Comparison of ENCODE assay signal across 17 mouse cellular contexts in genomic region chr12:102598535-102598934, GRCm38 (mm10). TPM values are rescaled to one million over a fixed set of nuclear protein-coding genes. Genes with fewer than 3 reads are reported as not detected.
DNase-seq lines count a peak whose midpoint lies in the region; ATAC-seq and TF ChIP-seq lines count a peak whose summit lies in the region.
"Had no signal": no experiment of that assay in that cellular context is flagged by ENCODE, and none has a peak within 500 bp of the region (broad histone marks: within the 10 kb centered on the region; RNA-seq: fewer than 3 reads in every experiment).

No protein-coding gene starts in this region.

- H3K4me1 ChIP-seq in intestine, postnatal 0 days (replicated peaks; ENCODE audit: control insufficient read depth, insufficient read depth, low read length): peaks cover 28% of the 10 kb centered on the region
- H3K4me1 ChIP-seq in intestine, embryonic 15.5 days (replicated peaks): peaks cover 50% of the 10 kb centered on the region
- 0 out of 2 replicates have a peak, but pooled peaks cover 4% of the 10 kb centered on the region for H3K4me1 ChIP-seq in lung, embryonic 14.5 days (ENCODE audit: insufficient read depth)
- H3K4me1 ChIP-seq in ES-E14 (ENCODE audit: control insufficient read depth in 2 of 2, insufficient read depth in 2 of 2, low read length in 2 of 2, poor library complexity in 1 of 2): peaks cover 0 to 20% of the 10 kb centered on the region in 2 experiments; a peak in 3 of 4 replicates
- H3K4me1 ChIP-seq in hindbrain, embryonic 14.5 days (replicated peaks; ENCODE audit: control insufficient read depth, insufficient read depth, low read length): peaks cover 25% of the 10 kb centered on the region

- peak; percentile 58 for TF ChIP-seq CTCF in intestine, postnatal 0 days (IDR thresholded peaks at IDR 0.05; ENCODE audit: low read depth)
- peak; percentile 29 for TF ChIP-seq CTCF in lung, embryonic 14.5 days (IDR thresholded peaks at IDR 0.05; ENCODE audit: low read depth)
- TF ChIP-seq CTCF in brain, embryonic 14.5 days (IDR thresholded peaks at IDR 0.05; ENCODE audit: borderline replicate concordance, extremely low read depth, insufficient read depth, insufficient read length): peak; percentile 34; the same call in 1 of the 2 replicates

- in situ Hi-C loops in ES-E14 (cut with MboI; ENCODE audit: low sequenced_read_pairs in 2 of 2, unreplicated experiment in 2 of 2): no loop called here

- no peaks in the 10 kb centered on the region for H3K9me3 ChIP-seq in intestine, postnatal 0 days (ENCODE audit: control insufficient read depth)
- no peaks in the 10 kb centered on the region for H3K9me3 ChIP-seq in intestine, embryonic 15.5 days
- H3K9me3 ChIP-seq in lung, embryonic 14.5 days (ENCODE audit: low read depth, low read length): no peaks in the 10 kb centered on the region
- no peaks in the 10 kb centered on the region for H3K9me3 ChIP-seq in ES-E14 (ENCODE audit: control insufficient read depth, insufficient read depth, low read depth, low read length)
- no peaks in the 10 kb centered on the region for H3K9me3 ChIP-seq in hindbrain, embryonic 14.5 days (ENCODE audit: control insufficient read depth, low read length)

- WGBS in intestine, postnatal 0 days: 97% methylated on average over 3 of the region's 3 CpGs
- 98% methylated on average over 3 of the region's 3 CpGs for WGBS in intestine, embryonic 15.5 days
- WGBS in lung, embryonic 14.5 days: 98% methylated on average over 3 of the region's 3 CpGs
- 98% methylated on average over 3 of the region's 3 CpGs for WGBS in hindbrain, embryonic 14.5 days

- no peak overlapping the region for H3K4me3 ChIP-seq in intestine, postnatal 0 days (ENCODE audit: low read depth, low read length)
- H3K4me3 ChIP-seq in intestine, embryonic 15.5 days (replicated peaks): no peak overlapping the region
- no peak overlapping the region for H3K4me3 ChIP-seq in lung, embryonic 14.5 days (ENCODE audit: low read depth, low read length)
- no peak overlapping the region for H3K4me3 ChIP-seq in ES-E14 (ENCODE audit: insufficient read depth in 1 of 2, low read depth in 1 of 2, low read length in 2 of 2, poor library complexity in 1 of 2, severe bottlenecking in 1 of 2)
- no peak overlapping the region for H3K4me3 ChIP-seq in hindbrain, embryonic 14.5 days (replicated peaks; ENCODE audit: low read length)
- H3K4me3 ChIP-seq: limb, embryonic 13.5 days had no signal

- no peak overlapping the region for H3K4me2 ChIP-seq in intestine, postnatal 0 days (replicated peaks; ENCODE audit: low read depth)
- no peak overlapping the region for H3K4me2 ChIP-seq in intestine, embryonic 15.5 days (replicated peaks)
- no peak overlapping the region for H3K4me2 ChIP-seq in lung, embryonic 14.5 days
- no peak overlapping the region for H3K4me2 ChIP-seq in hindbrain, embryonic 14.5 days (replicated peaks)
- H3K4me2 ChIP-seq: heart, embryonic 11.5 days; limb, embryonic 13.5 days had no signal

- no peaks in the 10 kb centered on the region for H3K27me3 ChIP-seq in intestine, postnatal 0 days (replicated peaks; ENCODE audit: control insufficient read depth, insufficient read depth, low read length)
- no peaks in the 10 kb centered on the region for H3K27me3 ChIP-seq in intestine, embryonic 15.5 days (replicated peaks)
- no peaks in the 10 kb centered on the region for H3K27me3 ChIP-seq in lung, embryonic 14.5 days (ENCODE audit: insufficient read depth, low read length)
- no peaks in the 10 kb centered on the region for H3K27me3 ChIP-seq in hindbrain, embryonic 14.5 days (ENCODE audit: control insufficient read depth, insufficient read depth, low read length)
- H3K27me3 ChIP-seq: limb, embryonic 13.5 days had no signal

- H3K9ac ChIP-seq in intestine, postnatal 0 days (ENCODE audit: low read depth, low read length): no peak overlapping the region
- H3K9ac ChIP-seq in intestine, embryonic 15.5 days: no peak overlapping the region
- H3K9ac ChIP-seq in lung, embryonic 14.5 days: no peak overlapping the region
- H3K9ac ChIP-seq in ES-E14 (ENCODE audit: insufficient read depth, low read depth, low read length, poor library complexity, severe bottlenecking): no peak overlapping the region
- no peak overlapping the region for H3K9ac ChIP-seq in hindbrain, embryonic 14.5 days
- H3K9ac ChIP-seq: limb, embryonic 13.5 days had no signal

- TF ChIP-seq POLR2A in brain, embryonic 14.5 days (IDR thresholded peaks at IDR 0.05; ENCODE audit: borderline replicate concordance, extremely low read depth, insufficient read depth, insufficient read length, poor library complexity, severe bottlenecking): no peak

- H3K27ac ChIP-seq in intestine, postnatal 0 days (ENCODE audit: low read depth, low read length): no peak overlapping the region
- H3K27ac ChIP-seq in intestine, embryonic 15.5 days: no peak overlapping the region
- no peak overlapping the region for H3K27ac ChIP-seq in lung, embryonic 14.5 days (ENCODE audit: low read depth)
- no peak overlapping the region for H3K27ac ChIP-seq in ES-E14 (ENCODE audit: insufficient read depth, low read depth, low read length, poor library complexity, severe bottlenecking)
- no peak overlapping the region for H3K27ac ChIP-seq in hindbrain, embryonic 14.5 days
- H3K27ac ChIP-seq: limb, embryonic 13.5 days had no signal

- no peak for DNase-seq in lung, embryonic 14.5 days
- DNase-seq in lung, adult 18-20 months: no peak
- DNase-seq in ES-E14 (ENCODE audit: low read depth, low spot score): peak; percentile 24
- DNase-seq in brain, embryonic 14.5 days (ENCODE audit: low read depth): no peak
- DNase-seq in hindbrain, embryonic 14.5 days (ENCODE audit: low spot score): no peak
- DNase-seq: cerebellum, postnatal 10 days; gastrocnemius, postnatal 25 days; heart, postnatal 36 days; kidney, postnatal 14 days; midbrain, embryonic 14.5 days; thymus, postnatal 14 days had no signal

- H3K36me3 ChIP-seq in intestine, postnatal 0 days (ENCODE audit: control insufficient read depth, insufficient read depth): peaks cover 10% of the 10 kb centered on the region; the same call in 1 of the 2 replicates
- H3K36me3 ChIP-seq in intestine, embryonic 15.5 days: no peaks in the 10 kb centered on the region
- no peaks in the 10 kb centered on the region for H3K36me3 ChIP-seq in lung, embryonic 14.5 days (ENCODE audit: insufficient read depth)
- H3K36me3 ChIP-seq in ES-E14 (ENCODE audit: control insufficient read depth, insufficient read depth, low read length, poor library complexity, severe bottlenecking): peaks cover 12% of the 10 kb centered on the region; the same call in 1 of the 2 replicates
- no peaks in the 10 kb centered on the region for H3K36me3 ChIP-seq in hindbrain, embryonic 14.5 days (replicated peaks; ENCODE audit: control insufficient read depth, insufficient read depth)
- H3K36me3 ChIP-seq: limb, embryonic 13.5 days had no signal

- no peak for ATAC-seq in intestine, postnatal 0 days
- ATAC-seq in intestine, embryonic 15.5 days: no peak
- ATAC-seq in lung, embryonic 14.5 days (ENCODE audit: insufficient read depth): no peak
- ATAC-seq in activated CD4-positive, CD25-positive, alpha-beta regulatory T cell, adult 4 months: no peak
- no peak for ATAC-seq in hindbrain, embryonic 14.5 days (ENCODE audit: low FRiP score)

TF ChIP-seq in ES-E14, 5 proteins besides CTCF, POLR2A, EP300 and RAD21:
- TF ChIP-seq HCFC1 (IDR thresholded peaks at IDR 0.05; ENCODE audit: borderline replicate concordance, insufficient read depth, low read length) (0 out of 2 replicates have a peak, but pooled peaks have one; percentile 36), CHD2 (IDR thresholded peaks at IDR 0.05; ENCODE audit: low read depth, low read length) (no peak)

RNA-seq across cellular contexts. Expression of gene Chga, which starts 43.8 kb away (rescaled TPM):
- polyA plus RNA-seq in intestine, postnatal 0 days (2015; fragmentation: Nextera tagmentation; extraction: Ambion mirVana): 41.5 and 43.2 TPM in 2 replicates
- 26.2 and 27.3 TPM in 2 replicates for polyA plus RNA-seq in intestine, embryonic 15.5 days (2015; fragmentation: Nextera tagmentation; extraction: Ambion mirVana)
- 0.23 and 0.43 TPM in 2 replicates for polyA plus RNA-seq in lung, embryonic 14.5 days (2014; fragmentation: Nextera tagmentation; extraction: Ambion mirVana)
- 11.9 and 26.5 TPM in 2 replicates for total RNA-seq in ES-E14 (2012; rRNA removed)
- 56.3 and 74.5 TPM in 2 replicates for polyA plus RNA-seq in brain, embryonic 14.5 days (2012; rRNA removed)
- polyA plus RNA-seq in activated CD4-positive, CD25-positive, alpha-beta regulatory T cell, adult 4 months (2017; shearing (Covaris generic)): not detected
- 109 and 123 TPM in 2 replicates for polyA plus RNA-seq in hindbrain, embryonic 14.5 days (2014; fragmentation: Nextera tagmentation; extraction: Ambion mirVana)
- total RNA-seq: gastrocnemius, postnatal 25 days; heart, postnatal 36 days; megakaryocyte, adult 5-6 weeks had no signal

Comparison
In these comparisons a context has a peak if more than half of its experiments do, and no peak if none do; other contexts are left out.
1. RNA of gene Chga, which starts 43.8 kb away (polyA plus RNA-seq): 109 to 123 TPM in hindbrain, embryonic 14.5 days, 56.3 to 74.5 TPM in brain, embryonic 14.5 days, 41.5 to 43.2 TPM in intestine, postnatal 0 days and 26.2 to 27.3 TPM in intestine, embryonic 15.5 days; 0.23 to 0.43 TPM in lung, embryonic 14.5 days and not detected in activated CD4-positive, CD25-positive, alpha-beta regulatory T cell, adult 4 months; every median in the first group is over 10 times any median in the second.
2. Peak in every context shown above with its lines, with median percentiles within 50 percentile points of each other: CTCF ChIP-seq.